Mouse (Mus musculus) megakaryocyte, embryonic 14.5 days (primary cell): ENCODE data around the gene Cyth3. TPM values are rescaled to one million over a fixed set of nuclear protein-coding genes. Genes with fewer than 3 reads are reported as not detected.

Experiments used
- H3K27me3 ChIP-seq: replicated peaks from 2 replicates; pipeline ENCODE3; 2012; ENCODE audit warnings: inconsistent platforms
- H3K36me3 ChIP-seq: replicated peaks from 2 replicates; pipeline ENCODE3; 2012; ENCODE audit warnings: low read length, inconsistent platforms, mixed read lengths
- H3K4me1 ChIP-seq: 2 replicates; pipeline ENCODE4 v1.6.1; 2012; ENCODE audit warnings: inconsistent platforms
- H3K4me3 ChIP-seq: replicated peaks from 2 replicates; pipeline ENCODE3; 2012; ENCODE audit warnings: moderate library complexity, mild to moderate bottlenecking, inconsistent platforms
- H3K9me3 ChIP-seq: 2 replicates; pipeline ENCODE4 v1.6.1; 2012; ENCODE audit warnings: inconsistent platforms
- FLI1 ChIP-seq: IDR thresholded peaks from 2 replicates; pipeline ENCODE4 v1.6.1; 2012; ENCODE audit warnings: low read length, inconsistent platforms, mixed read lengths
- GATA1 ChIP-seq: IDR thresholded peaks from 3 replicates; pipeline ENCODE4 v1.6.1; 2012; ENCODE audit warnings: mixed read lengths, low read length, inconsistent platforms, borderline replicate concordance
- polyA plus RNA-seq: library from polyadenylated mRNA; stranded (reverse); fragments of >175 nt; gene quantifications from 2 replicates; pipeline ENCODE4 v1.2.3, GENCODE M21; 2012; ENCODE audit warnings: low replicate concordance; ENCODE audit not compliant: insufficient read depth

Cyth3 gene
- polyA plus RNA-seq, 1 experiment, result 4.7 TPM

DNA sequence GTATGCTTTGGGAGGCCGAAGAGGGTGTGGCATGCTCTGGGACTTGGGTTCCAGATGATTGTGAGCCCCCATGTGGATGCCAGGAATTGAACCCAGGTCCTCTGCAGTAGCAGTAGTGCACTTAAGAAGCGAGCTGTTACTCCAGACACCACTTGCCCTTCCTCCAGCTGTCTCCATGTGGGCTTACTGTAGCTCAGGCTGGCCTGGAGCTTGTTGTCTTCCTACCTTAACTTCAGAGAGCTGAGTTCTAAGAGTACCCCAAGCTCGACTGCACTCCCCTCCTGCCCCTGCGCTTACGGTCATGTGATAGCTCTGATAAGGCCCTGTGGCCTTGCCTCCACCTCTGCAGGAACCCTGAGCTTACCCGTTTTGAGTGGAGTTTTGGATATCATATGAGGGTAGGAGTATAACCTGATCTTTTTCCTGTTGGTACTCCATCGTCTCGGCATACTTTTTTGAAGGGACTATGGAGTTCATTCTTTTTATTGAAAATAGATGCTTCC is 36.8 kb downstream of the Cyth3 start:
- Histone ChIP-seq H3K4me3 (no peak overlapping the region), H3K9me3 (no peaks in the 10 kb centered on the region), H3K36me3 (peaks cover 7% of the 10 kb centered on the region), H3K4me1 (peaks cover 57% of the 10 kb centered on the region), H3K27me3 (no peaks in the 10 kb centered on the region)
- TF ChIP-seq GATA1 (no peak), FLI1 (no peak)

DNA sequence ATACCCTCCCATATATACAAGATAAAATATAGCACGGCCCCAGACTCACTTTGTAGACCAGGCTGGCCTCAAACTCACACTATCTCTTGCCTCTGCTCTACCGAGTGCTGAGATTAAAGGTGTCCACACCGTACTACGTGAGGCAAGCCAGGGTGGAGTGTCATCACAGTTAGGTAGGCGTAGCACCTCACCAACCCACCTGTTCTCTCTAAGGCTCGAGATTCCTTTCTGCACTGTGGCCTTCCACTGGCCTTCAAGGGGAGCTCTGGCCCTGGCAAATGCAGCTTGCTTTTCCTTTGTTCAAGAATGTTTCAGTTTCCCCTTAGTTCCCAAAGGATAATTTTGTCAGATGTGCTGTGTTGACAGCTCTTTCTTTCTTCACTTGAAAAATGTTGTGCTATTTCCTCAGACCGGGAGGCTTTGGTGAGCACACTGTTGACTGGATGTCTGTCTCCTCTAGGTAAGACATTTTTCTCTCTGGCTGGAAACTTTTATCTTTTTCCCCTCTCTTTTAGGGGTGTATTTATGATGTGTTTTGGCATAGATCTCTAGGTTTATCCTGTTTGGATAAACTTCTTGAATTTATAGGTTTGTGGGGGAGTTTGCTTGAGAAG is 40.9 kb downstream of the Cyth3 start:
- TF ChIP-seq GATA1 (no peak), FLI1 (no peak)
- no peaks in the 10 kb centered on the region for H3K27me3 ChIP-seq
- no peak overlapping the region for H3K4me3 ChIP-seq
- H3K9me3 ChIP-seq, result no peaks in the 10 kb centered on the region
- H3K4me1 ChIP-seq, result peaks cover 45% of the 10 kb centered on the region
- peaks cover 2% of the 10 kb centered on the region for H3K36me3 ChIP-seq

DNA sequence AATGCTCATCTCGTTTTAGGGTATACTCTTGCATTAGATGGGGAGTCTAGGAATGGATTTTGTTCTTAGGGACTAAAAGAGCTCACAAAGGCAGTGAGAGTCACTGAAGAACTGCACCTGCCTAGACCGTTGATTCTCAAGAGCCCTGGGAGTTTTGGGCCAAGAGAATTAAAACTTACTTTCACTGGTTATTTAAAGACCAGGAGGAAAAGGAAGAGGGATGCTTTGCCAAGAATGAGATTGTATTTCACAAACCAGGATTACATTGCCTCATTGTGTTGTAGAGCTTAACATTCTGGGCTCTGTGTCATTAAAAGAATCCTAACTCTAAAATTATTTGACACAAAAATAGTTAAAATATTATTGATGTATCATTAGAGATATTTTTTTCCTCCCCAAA is 43.3 kb downstream of the Cyth3 start:
- Histone ChIP-seq H3K4me1 (peaks cover 48% of the 10 kb centered on the region), H3K36me3 (no peaks in the 10 kb centered on the region)

DNA sequence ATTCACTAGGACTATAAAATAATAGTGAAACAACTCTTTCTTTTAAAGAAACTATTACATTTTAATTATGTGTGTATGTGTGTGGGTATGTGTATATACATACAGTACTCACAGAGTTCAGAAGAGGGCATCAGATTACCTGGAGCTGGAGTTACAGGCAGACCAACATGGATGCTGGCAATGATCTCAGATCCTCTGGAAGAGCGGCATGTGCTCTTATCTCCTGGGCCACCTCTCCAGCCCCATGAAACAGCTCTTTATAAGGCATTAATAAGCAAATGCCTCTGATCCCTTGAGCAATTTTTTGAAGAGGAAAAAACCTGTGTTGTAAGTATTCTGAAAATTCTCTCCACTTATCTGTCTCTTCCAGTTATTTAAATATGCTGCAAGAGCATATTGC is 43.8 kb downstream of the Cyth3 start:
- Histone ChIP-seq H3K4me1 (peaks cover 52% of the 10 kb centered on the region), H3K9me3 (no peaks in the 10 kb centered on the region), H3K36me3 (no peaks in the 10 kb centered on the region), H3K4me3 (no peak overlapping the region), H3K27me3 (no peaks in the 10 kb centered on the region)
- TF ChIP-seq FLI1 (no peak), GATA1 (no peak)

More for the DNA sequence above, 43.3 kb downstream of the Cyth3 start:
- no peaks in the 10 kb centered on the region for H3K9me3 ChIP-seq
- TF ChIP-seq GATA1 (no peak), FLI1 (no peak)
- no peak overlapping the region for H3K4me3 ChIP-seq
- no peaks in the 10 kb centered on the region for H3K27me3 ChIP-seq

DNA sequence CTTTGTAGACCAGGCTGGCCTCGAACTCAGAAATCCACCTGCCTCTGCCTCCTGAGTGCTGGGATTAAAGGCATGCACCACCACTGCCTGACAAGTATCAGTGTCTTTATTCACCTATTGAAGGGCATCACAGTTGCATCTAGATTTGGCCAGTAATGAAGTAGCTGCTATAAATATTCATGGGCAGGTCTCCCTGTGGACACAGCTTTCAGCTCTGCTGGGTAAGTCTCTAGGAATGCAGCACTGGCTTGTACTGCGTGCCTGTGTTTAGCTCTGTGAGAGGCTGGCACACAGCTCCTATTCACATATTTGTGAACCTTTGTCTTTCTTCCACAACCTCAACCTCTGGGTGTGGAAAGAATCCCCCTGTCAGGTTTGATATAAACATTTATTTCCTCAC is 46.6 kb downstream of the Cyth3 start:
- no peak for TF ChIP-seq FLI1
- no peak for TF ChIP-seq GATA1
- no peaks in the 10 kb centered on the region for H3K9me3 ChIP-seq
- H3K36me3 ChIP-seq, result no peaks in the 10 kb centered on the region
- H3K27me3 ChIP-seq, result no peaks in the 10 kb centered on the region
- no peak overlapping the region for H3K4me3 ChIP-seq
- peaks cover 67% of the 10 kb centered on the region for H3K4me1 ChIP-seq

DNA sequence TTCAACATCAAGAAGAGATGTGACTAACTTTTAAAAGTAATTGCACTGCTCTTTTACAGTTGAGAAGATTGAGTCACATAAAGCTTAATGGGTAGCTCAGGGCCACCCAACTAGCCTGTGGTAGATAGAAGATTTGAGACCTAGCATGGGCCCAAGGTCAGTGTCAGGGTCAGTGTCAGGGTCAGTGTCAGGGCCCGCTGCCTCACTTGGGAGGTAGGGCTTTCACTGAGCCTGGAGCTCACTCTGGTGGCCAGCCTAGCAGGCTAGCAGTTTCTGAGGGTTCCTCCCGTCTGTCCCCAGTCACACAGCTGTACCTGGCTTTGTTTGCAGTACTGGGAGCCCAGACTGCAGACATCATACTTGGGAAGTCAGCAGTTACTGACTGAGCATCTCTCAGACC is 47.1 kb downstream of the Cyth3 start:
- H3K27me3 ChIP-seq, result no peaks in the 10 kb centered on the region
- peaks cover 72% of the 10 kb centered on the region for H3K4me1 ChIP-seq
- no peak overlapping the region for H3K4me3 ChIP-seq
- H3K9me3 ChIP-seq, result no peaks in the 10 kb centered on the region
- no peaks in the 10 kb centered on the region for H3K36me3 ChIP-seq
- TF ChIP-seq FLI1, result no peak
- TF ChIP-seq GATA1, result no peak

DNA sequence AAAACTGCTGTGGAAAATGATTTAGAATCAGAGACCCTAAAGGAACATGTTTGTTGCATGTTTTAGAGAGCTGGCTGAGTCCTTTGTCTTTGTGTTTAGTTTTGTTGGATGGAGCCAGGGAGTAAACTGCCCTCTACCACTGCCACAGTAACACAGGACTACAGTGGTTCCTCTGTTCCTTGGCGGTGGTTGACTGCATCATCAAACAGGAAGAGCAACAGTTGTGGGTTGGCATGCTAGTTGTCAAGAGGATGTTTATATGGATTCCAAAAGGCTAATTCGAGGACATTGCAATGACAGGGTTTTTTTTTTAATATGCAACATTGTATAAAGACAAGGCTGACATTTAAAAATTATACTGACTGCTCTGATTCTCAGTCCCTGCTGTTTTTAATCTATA is 47.6 kb downstream of the Cyth3 start:
- H3K9me3 ChIP-seq, result no peaks in the 10 kb centered on the region
- TF ChIP-seq GATA1, result no peak
- TF ChIP-seq FLI1, result no peak
- H3K36me3 ChIP-seq, result no peaks in the 10 kb centered on the region
- no peaks in the 10 kb centered on the region for H3K27me3 ChIP-seq
- H3K4me1 ChIP-seq, result peaks cover 77% of the 10 kb centered on the region
- peak overlapping the region; percentile 50 for H3K4me3 ChIP-seq

DNA sequence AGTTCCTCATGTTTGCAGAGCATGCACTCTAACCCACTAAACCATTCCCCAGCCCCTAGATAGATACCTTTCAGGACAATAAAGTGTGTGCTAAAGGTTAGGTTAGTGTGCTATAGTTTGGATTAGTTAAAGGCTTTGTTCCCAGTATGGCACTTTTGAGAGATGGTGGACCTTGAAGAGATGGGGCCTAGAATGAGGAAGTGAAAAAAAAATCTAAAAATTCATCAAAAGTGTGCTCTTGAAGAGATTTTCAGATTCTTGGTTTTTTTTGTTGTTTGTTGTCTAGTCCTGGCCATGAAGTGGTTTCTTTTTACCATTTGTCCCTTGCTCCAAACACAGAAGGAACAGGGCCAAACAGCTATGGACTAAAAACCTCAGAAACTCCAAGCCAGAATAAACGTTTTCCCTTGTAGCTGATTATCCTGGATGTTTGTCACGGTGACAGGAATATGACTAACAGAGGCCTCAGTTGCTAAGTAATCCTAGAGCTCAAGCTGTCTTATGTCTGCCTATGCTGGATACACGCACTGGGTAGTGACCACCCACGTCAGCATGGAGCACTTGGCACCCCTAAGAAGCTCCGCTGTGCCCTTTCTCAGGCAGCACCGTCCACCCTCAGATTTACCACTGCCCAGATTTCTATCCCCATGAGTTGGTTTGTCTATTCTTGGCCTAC is 48.6 kb downstream of the Cyth3 start:
- TF ChIP-seq GATA1 (no peak), FLI1 (no peak)
- Histone ChIP-seq H3K9me3 (no peaks in the 10 kb centered on the region), H3K36me3 (no peaks in the 10 kb centered on the region), H3K4me3 (no peak overlapping the region), H3K4me1 (peaks cover 77% of the 10 kb centered on the region), H3K27me3 (no peaks in the 10 kb centered on the region)

DNA sequence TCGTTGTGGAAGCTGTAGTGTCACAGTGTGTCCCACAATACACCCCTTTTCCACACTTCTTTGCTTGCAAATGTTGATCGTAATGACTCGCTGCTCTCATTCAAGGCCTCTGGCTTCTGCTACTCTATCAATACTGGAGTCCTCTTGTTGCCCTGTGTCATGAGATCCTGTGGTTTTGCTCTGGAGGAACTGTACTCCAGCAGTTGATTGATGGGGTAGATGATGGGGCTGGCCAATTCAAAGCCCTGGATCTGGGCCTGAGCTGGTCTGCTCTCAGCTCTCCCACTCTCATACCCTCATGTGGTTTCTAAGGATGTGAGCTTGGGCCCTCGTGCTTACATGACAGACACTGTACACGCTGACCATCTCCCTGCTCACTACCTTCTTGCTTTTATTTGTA is 52.3 kb downstream of the Cyth3 start:
- TF ChIP-seq GATA1 (no peak), FLI1 (no peak)

DNA sequence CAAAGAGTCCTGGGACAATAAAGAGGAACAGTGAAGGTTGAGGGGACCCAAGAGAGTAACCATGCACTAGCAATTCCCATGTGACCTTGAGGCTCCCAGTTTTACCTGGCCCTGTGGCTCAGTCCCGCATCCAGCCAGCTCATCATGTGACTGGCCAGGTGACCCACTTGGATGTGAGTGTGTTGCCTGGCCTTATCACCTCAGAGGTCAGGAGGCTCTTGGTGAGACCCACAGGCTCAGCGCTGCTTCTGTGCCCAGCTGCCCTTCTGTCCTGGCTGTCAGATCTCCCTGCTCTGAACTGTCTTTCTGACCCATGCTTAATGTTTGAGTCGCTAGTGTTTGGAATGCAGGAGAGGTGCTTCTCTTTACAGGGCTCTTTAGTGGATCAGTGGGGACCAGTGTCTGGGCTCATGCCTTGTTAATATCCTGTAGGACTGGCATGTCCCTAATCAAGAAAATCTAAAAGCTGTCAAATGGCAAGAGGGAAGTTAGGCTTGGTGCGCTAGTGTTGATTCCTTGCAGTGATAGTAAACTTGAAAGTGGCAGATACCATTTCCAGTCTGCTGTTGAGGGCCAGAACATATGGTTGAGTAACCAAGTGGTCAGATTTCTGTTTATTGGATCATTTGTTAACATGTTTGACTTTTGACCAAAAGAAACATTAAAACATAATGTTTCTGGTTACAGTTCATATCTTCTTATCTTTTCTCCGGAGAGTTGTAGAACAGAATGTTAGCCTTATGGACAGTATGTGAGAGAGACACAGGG is 54.2 kb downstream of the Cyth3 start:
- no peaks in the 10 kb centered on the region for H3K9me3 ChIP-seq
- H3K4me3 ChIP-seq, result no peak overlapping the region
- no peaks in the 10 kb centered on the region for H3K27me3 ChIP-seq
- peaks cover 84% of the 10 kb centered on the region for H3K4me1 ChIP-seq
- TF ChIP-seq FLI1, result no peak
- TF ChIP-seq GATA1, result no peak
- no peaks in the 10 kb centered on the region for H3K36me3 ChIP-seq

More for the DNA sequence above, 52.3 kb downstream of the Cyth3 start:
- H3K27me3 ChIP-seq, result no peaks in the 10 kb centered on the region
- peaks cover 85% of the 10 kb centered on the region for H3K4me1 ChIP-seq
- no peaks in the 10 kb centered on the region for H3K36me3 ChIP-seq
- peak overlapping the region; percentile 59 for H3K4me3 ChIP-seq
- H3K9me3 ChIP-seq, result no peaks in the 10 kb centered on the region
